Mouse (Mus musculus): ENCODE measurements around the gene Slc4a11.

The Slc4a11 gene

DNA sequence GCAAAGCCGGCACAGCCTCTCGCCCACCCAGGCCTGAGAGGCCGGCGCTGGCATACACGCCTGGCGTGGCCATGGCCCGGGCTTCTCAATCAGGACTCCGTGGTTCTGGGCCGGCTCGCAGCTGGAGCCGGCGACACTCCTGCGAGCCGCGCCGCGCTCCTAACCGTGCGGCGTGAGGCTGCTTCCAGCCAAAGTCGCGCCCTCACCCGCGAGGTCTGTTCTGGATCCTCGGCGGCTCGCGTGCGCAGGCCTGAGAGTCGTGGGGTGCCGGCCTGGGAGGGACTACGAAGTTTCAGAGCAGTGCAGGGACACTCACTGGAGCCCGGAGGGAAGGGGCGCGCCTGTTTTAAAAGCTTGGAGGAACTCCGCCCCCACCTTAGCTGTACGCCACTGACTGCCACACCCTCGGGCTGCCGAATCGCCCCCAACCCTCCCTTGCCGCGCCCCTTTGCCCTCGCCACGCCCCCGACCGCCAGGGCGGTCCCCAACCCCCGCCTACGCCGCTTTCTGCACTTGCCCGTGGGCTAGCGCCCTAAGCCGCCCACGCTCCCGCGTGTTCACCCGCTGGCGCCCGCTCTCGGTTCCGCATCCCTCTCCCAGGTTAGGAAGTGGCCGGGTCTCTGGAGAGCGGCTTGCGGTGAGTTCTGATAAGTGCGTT, at the start of gene Slc4a11:
Gene Slc4a11, minus strand, starts transcription at position 367 of the 658 bp plus-strand sequence.
- no peak for DNase-seq (ENCODE audit: low read depth)

GRCm38 (mm10) chr2:130743576-130743975, 46.3 kb upstream of the Slc4a11 start:
- no peak for DNase-seq (ENCODE audit: low read depth)

DNA sequence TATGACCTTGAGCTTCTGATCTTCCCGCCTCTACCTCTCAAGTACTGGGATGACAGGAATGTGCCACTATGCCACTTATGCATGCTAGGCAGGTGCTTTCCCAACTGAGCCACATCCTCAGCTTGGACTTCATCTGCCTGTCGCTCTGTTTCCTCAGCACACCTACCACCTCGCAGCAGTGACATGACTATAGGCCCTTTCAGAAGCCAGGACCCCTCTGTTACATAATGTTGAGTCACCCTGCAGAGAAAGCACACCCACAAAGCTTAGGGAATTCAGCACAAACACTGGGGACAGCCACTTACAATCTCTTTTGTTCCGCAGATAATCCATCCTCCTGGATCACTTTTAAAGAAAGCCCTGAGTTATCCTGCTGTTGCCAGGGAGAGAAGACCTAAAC, 42.8 kb upstream of the Slc4a11 start:
- DNase-seq (ENCODE audit: low read depth) = no peak

DNA sequence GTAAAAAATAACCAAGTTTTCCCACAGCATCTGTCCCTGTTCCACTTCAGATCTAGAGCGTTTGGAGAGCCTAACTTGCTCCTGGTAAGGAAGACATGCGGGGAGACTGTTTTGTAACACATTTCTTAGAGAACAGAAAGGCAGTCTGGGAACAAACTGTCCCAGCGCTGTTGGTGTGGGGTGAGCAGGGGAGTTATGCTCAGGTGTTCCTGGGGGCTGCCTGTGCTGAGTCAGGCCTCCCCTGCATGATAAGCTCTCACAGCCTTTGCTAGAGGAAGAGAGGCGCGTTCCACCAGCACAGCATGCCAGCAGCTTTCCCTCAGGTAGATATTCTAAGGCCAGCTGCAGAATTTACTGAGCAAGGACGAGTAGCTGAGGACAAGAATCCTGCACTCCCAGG, 40.7 kb upstream of the Slc4a11 start:
- DNase-seq (ENCODE audit: low read depth) = no peak

- DNase-seq (ENCODE audit: low read depth) = no peak
Measured at GRCm38 (mm10) chr2:130735281-130735680, 38.0 kb upstream of the Slc4a11 start.

DNA sequence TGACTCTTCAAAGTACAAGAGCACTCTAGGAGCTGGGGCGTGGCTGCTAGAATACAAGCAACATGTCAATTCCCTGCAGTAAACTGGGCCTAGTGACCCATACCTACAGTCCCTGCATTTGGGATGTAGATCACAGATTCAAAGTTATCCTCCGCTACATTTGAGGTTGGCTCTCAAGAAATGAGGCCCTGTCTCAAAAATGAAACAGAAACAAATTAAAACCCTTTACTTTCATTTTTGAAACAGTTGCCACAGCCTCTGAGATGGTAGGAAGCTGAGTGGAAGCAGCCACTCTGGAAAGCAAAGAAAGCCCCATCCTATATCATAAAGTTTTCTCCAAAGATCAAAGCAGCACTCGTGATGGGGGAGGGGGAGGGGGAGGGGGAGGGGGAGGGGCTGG, 36.1 kb upstream of the Slc4a11 start:
- no peak for DNase-seq (ENCODE audit: low read depth)

- DNase-seq (ENCODE audit: low read depth) = no peak
Measured at GRCm38 (mm10) chr2:130731855-130732254, 34.5 kb upstream of the Slc4a11 start.

GRCm38 (mm10) chr2:130730746-130731145, 33.4 kb upstream of the Slc4a11 start:
- DNase-seq (ENCODE audit: low read depth) = no peak

DNA sequence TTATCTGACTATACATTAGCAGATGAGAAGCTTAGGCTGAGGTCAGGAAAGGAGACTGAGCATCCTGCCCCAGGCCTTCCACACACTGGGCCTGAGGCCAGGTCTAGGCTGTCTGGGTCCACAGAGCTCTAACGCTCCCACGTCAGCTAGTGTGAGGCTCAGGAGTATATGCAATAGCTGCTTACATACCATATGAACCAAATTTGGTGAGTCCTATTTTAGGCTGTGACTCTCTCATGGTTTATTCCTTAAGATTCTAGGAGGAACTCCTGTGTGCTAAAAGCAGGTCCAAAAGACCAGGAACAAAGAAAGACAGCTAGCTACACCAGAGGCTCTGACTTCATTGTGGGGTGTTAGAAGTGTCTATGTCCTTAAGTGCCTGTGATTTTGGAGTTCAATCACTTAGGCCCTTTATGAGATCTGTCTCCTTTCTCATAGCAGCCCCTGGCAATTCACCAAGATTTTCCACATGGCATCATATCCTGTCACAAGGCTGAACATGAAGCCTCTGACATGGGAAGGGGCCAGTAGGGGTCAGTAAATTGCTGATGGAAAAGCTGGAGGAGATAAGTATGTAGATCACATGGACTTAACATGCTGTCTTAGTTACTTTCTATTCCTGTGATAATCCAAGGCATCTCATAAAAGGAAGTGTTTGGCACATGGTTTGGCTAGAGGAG, 31.7 kb upstream of the Slc4a11 start:
- DNase-seq (ENCODE audit: low read depth) = no peak

DNA sequence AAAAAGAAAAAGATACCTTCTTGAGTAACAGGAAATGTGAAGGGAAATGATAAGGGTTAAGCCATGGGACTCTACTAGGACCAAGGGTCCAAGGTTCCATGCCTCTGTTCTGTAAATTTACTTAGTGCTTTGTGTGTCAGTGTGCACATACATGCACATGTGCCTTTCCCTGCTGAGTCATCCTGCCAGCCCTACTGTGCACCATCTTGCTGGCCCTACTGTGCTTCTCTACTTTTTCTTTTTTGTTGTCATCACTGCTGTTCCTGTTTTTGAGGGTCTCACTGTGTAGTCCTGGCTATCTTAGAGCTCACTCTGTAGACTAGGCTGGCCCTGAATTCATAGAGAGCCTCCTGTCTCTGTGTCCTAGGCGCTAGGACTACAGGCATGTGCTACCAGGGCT, 30.4 kb upstream of the Slc4a11 start:
- no peak for DNase-seq (ENCODE audit: low read depth)

DNA sequence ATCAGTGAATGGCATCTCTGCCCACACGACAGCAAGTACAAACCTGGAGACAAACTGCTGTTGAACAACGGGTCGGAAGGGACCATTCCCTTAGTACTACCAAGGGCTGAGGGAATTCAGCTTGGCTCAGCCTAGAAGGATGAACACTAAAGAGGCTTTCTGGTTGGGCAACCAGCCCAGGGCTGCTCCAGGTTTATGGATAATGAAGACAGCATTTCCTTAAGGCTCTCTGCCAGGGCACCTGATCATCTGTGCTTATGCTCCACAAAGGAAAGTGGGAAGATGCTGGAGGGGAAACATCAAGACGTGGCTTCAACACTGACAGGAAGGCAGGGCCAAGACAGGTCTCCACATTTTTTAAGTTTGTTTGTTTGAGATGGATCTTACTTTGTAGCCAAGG, 27.1 kb upstream of the Slc4a11 start:
- DNase-seq (ENCODE audit: low read depth) = no peak

DNA sequence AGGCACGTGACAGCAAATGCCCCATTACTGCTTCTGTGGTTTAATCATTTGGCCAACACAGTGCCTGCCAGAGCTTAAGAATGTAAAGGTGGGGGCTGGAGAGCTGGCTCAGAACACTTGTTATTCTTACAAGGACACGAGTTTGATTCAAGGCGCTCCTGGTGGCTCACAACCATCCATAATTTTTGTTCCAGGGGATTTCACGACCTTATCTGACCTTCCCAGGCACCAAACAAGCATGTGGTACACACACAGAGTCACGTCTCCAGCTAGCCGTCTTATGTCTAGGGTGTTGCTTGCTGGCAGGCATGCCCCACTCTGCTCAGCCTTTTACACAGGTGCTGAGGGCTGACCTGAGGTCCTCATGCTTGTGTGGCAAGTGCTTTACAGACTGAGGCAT, 20.6 kb upstream of the Slc4a11 start:
- no peak for DNase-seq (ENCODE audit: low read depth)

GRCm38 (mm10) chr2:130707057-130707456, 9.7 kb upstream of the Slc4a11 start:
- no peak for DNase-seq (ENCODE audit: low read depth)

DNA sequence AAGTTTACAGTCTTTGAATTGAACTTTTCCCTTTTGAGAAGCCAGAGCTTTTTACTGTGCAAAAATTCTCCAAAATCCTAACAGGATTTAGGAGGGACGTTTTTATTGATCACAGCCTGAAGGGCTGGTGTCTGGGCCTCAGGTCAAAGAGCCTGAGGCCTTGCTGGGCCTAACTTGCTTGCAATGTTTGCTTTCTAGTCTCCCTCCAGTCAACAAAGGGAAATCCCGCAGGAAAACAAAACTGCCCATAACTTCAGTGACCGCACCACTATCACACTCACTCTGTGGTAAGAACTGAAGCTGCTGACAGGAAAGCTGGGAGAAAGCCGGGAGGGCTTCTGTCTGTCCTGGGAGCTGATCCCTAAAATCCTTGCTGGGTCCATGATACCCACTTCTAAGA, 9.3 kb upstream of the Slc4a11 start:
- DNase-seq (ENCODE audit: low read depth) = no peak

DNA sequence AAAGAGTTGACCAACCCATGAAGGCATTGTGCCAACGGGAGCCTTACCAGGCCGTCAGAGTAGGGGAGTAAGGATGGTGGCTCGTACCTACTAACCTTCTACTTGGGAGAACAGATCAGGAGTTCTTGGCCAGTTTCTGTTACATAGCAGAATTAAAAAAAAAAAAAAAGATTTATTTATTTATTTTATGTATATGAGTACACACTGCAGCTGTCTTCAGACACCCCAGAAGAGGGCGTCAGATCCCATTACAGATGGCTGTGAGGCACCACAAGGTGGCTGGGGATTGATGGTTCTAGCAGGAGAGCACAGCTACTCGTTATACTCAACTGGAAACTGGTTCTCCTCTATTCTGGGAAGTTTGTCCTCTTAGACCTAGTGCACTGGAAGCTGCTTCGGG, 7.9 kb upstream of the Slc4a11 start:
- DNase-seq (ENCODE audit: low read depth) = no peak

DNA sequence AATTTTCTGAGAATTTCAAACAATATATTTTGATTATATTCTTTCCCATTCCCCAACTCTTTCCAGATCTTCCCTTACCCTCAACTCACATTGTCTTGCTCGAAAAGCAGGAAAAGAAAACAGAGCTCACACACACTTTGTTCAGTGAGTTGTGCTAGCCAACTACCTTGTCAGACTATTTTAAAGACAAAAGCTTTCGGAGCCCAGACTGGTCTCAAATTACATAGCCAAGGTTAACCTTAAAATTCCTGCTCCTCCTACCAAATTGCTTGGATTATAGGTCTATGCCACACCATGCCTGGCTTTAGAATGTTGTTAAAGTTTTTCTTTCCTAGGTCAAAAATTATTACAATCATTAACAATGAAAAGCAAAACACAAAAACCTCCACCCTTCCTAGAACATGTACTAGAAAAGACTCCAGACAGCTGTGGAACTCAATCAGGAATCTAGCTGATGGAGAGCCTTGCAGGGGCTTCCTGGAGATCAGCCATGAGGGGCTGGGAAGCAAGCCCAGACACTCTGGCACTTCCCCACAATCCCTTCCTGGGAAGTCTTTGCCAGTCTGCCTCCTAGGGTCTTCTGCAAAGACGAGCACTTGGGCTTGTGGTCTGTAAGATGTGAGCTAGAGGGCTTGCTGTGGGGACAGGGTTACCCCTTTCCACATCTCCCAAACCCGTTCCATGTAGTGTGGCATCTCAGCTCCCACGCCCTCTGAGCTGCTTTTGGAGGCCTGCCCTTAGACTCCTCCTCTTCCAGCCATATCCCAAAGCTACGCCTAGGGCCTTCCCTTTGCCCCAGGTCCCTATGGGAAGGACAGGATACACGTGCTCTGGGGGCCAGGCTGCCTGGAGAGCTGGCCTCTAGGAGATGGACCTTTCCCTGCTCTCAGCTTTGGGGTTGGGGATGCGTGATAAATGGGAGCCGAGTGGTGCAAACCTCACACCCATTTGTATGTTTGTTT, 7.0 kb upstream of the Slc4a11 start:
- no peak for DNase-seq (ENCODE audit: low read depth)

DNA sequence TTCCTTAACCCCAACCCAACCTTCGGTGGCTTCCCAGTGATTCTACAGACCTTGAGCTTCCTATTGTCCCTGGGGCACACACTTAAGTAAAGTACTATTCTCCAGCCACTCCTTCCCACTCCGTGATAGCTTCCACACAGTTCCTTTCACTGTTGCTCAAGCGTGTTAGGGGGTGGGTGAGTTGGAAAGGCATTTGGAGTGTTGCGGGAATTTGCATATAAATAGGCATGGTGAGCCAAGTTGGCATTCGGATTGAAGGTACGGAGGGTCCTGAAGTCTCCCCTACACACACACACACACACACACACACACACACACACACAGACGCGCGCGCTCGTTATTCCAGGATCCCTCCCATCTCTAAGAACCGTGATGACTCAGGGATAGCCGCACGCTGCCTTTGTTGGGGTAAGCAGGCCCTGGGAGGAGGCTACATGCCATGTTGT, 525 bp upstream of the Slc4a11 start:
- no peak for DNase-seq (ENCODE audit: low read depth)

DNA sequence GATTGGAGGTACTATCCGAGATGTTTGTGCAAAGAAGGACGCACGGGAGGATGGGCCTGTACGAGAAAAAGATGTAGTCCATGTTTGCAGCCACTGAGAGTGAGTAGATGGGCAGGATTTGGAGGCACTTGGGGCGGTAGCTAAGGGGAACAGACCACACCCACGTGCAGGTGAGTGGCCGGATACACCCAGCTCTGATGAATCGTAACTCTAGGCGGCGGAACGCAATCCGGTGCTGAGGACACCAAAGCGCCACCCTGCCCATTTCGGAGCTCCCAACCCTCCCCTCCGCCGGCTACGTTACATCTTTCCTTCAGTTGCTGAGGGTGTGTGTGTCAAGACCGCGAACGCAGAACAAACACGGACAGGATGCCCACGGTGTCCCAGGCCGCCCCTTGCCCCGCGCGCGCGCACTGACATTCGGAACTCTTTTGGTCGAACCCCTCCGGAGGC, 593 bp downstream of the Slc4a11 start:
- DNase-seq (ENCODE audit: low read depth) = no peak

- DNase-seq (ENCODE audit: low read depth) = no peak
Measured at GRCm38 (mm10) chr2:130693563-130693962, 3.8 kb downstream of the Slc4a11 start.

DNA sequence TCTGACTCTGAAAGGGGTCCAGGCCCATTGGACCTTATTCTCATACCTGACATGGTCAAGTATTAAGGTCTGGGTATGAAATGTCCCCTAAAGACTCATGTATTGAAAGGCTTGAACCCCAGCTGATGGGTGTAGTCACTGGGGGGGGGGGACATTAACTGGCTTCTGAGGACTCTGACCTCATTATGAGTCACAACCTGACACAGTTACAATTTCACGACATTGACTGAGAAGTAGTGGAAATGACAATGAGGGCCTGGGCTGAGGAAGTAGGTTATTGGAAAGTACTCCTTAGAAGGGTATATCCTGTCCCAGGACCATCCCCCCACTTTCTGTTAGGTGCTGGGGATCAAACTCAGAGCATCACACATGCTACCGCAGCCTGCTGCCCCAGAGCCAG, 8.3 kb downstream of the Slc4a11 start:
- DNase-seq (ENCODE audit: low read depth) = no peak

GRCm38 (mm10) chr2:130685426-130685825, 11.9 kb downstream of the Slc4a11 start:
- DNase-seq (ENCODE audit: low read depth) = no peak

DNA sequence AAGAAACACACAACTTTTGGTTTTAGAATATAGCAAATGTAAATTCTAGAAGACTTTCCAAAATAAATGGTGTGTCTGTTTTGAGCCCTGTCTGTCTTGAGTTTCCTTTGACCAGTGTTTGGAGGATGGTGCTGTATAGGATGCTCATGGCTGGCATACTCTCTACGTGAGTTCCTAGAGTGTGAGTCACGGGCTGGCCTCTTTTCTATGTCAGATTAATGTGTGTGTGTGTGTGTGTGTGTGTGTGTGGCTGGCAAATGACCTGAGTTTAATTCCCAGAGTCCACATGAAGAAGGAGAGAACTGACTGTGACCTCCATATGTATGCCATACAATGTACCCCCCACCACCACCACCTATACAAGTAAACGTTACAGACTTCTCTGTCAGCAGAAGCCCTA, 15.8 kb downstream of the Slc4a11 start:
- no peak for DNase-seq (ENCODE audit: low read depth)

DNA sequence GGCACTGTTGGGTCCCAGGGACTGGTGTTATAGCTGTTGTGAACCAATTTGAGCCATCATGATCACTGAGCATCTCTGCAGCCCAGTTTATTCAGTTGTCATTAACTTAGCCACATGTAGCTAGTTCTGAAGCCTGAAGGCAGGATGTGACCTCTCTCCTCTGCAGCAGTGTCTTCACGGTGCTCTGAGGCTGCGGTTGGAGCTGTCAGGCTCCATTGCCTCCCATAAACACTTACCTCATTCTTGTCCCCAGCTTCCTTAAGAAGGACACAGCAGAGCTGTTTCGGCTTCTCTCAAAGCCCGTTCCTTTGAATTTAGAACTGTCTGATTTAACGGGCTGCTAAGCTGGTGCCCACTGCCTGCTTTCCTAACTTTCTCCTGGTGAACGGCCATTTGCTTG, 17.4 kb downstream of the Slc4a11 start:
- no peak for DNase-seq (ENCODE audit: low read depth)

All from fibroblast of lung, adult 2 months (primary cell).